Mouse (Mus musculus): Measurements from ENCODE around the gene Gm20708.

- TF ChIP-seq CTCF (IDR thresholded peaks at IDR 0.05; ENCODE audit: low read depth) (no peak), EP300 (IDR thresholded peaks at IDR 0.05; ENCODE audit: low read depth) (no peak)
Measured at GRCm38 (mm10) chr11:117881787-117882186, 72.3 kb downstream of the Gm20708 start.
